Mouse (Mus musculus) megakaryocyte, embryonic 14.5 days (primary cell): ENCODE measurements around the gene Zbtb39. TPM values are rescaled to one million over a fixed set of nuclear protein-coding genes. Genes with fewer than 3 reads are reported as not detected.

Experiments
- H3K27me3 ChIP-seq: replicated peaks from 2 replicates; pipeline ENCODE3; 2012; ENCODE audit warnings: inconsistent platforms
- H3K36me3 ChIP-seq: replicated peaks from 2 replicates; pipeline ENCODE3; 2012; ENCODE audit warnings: low read length, inconsistent platforms, mixed read lengths
- H3K4me1 ChIP-seq: 2 replicates; pipeline ENCODE4 v1.6.1; 2012; ENCODE audit warnings: inconsistent platforms
- H3K4me3 ChIP-seq: replicated peaks from 2 replicates; pipeline ENCODE3; 2012; ENCODE audit warnings: moderate library complexity, mild to moderate bottlenecking, inconsistent platforms
- H3K9me3 ChIP-seq: 2 replicates; pipeline ENCODE4 v1.6.1; 2012; ENCODE audit warnings: inconsistent platforms
- FLI1 ChIP-seq: IDR thresholded peaks from 2 replicates; pipeline ENCODE4 v1.6.1; 2012; ENCODE audit warnings: low read length, inconsistent platforms, mixed read lengths
- GATA1 ChIP-seq: IDR thresholded peaks from 3 replicates; pipeline ENCODE4 v1.6.1; 2012; ENCODE audit warnings: mixed read lengths, low read length, inconsistent platforms, borderline replicate concordance
- polyA plus RNA-seq: library from polyadenylated mRNA; stranded (reverse); fragments of >175 nt; gene quantifications from 2 replicates; pipeline ENCODE4 v1.2.3, GENCODE M21; 2012; ENCODE audit warnings: low replicate concordance; ENCODE audit not compliant: insufficient read depth

Zbtb39 gene
- polyA plus RNA-seq, 1 experiment = 0.30 TPM

DNA sequence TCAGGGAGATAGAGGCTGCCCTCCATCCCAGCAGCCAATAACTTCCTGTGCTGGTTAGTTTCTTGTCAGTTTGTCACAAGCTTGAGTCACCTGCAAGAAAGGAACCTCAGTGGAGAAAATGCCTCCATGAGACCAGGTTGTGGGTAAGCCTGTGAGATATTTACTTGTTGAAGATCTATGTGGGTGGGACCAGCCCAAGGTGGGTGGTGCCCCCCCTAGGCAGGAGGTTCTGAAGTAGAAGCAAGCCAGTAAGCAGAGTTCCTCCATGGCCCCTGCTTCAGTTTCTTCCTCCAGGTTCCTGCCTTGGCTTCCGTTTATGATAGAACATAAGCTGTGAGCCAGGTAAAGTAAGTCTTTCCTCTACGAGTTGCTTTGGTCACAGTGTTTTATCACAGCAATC is 3.1 kb upstream of the Zbtb39 start:
- Histone ChIP-seq H3K36me3 (peaks cover 2% of the 10 kb centered on the region), H3K4me1 (peaks cover 63% of the 10 kb centered on the region), H3K9me3 (peaks cover 6% of the 10 kb centered on the region; the same call in 1 of the 2 replicates), H3K27me3 (peaks cover 19% of the 10 kb centered on the region), H3K4me3 (no peak overlapping the region)
- no peak for TF ChIP-seq FLI1
- no peak for TF ChIP-seq GATA1

DNA sequence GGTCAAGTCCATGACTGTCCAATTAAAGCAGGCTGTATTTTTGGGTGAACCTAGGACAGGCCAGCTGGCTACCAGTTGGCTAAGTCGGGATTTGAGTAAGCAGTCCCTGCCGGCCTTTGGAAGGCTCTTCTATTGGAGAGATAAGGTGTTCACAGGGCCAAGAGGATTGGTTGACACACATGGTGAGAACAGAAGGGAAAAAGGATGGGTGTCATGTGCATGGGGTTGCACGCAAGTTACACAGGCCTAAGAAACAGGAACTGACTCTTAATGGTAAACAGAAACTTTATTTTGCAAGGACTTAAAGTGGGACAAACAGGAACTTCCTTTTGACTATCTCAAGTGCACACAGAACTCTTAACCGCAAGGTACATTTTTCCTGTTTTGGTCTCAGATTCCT is 2.4 kb upstream of the Zbtb39 start:
- no peak for TF ChIP-seq FLI1
- no peak for TF ChIP-seq GATA1
- Histone ChIP-seq H3K9me3 (peaks cover 6% of the 10 kb centered on the region; the same call in 1 of the 2 replicates), H3K27me3 (peaks cover 13% of the 10 kb centered on the region), H3K4me3 (no peak overlapping the region), H3K36me3 (peaks cover 8% of the 10 kb centered on the region), H3K4me1 (peaks cover 65% of the 10 kb centered on the region)

DNA sequence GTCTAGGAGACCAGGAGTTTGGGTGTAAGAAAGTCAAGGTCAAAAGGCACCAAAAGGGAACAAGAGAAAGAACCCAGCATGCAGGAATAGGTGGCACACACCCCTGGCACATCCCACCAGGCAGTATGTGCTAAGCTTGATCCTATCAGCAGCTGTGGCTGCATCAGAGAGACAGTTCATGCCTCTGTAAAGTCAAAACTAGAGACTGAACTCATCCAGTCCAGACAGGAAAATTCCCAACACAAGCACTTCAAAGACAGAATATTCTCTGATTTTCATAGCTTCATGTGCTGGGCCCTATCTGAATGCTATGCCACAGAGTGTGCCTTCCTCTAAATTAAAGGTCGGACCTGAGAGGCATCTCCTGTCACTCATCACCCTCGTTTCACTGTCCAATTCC is 1.8 kb upstream of the Zbtb39 start:
- Histone ChIP-seq H3K4me1 (peaks cover 65% of the 10 kb centered on the region), H3K36me3 (peaks cover 15% of the 10 kb centered on the region), H3K9me3 (peaks cover 8% of the 10 kb centered on the region; the same call in 1 of the 2 replicates), H3K27me3 (peaks cover 9% of the 10 kb centered on the region), H3K4me3 (peak overlapping the region; percentile 43)
- TF ChIP-seq GATA1 (no peak), FLI1 (no peak)

DNA sequence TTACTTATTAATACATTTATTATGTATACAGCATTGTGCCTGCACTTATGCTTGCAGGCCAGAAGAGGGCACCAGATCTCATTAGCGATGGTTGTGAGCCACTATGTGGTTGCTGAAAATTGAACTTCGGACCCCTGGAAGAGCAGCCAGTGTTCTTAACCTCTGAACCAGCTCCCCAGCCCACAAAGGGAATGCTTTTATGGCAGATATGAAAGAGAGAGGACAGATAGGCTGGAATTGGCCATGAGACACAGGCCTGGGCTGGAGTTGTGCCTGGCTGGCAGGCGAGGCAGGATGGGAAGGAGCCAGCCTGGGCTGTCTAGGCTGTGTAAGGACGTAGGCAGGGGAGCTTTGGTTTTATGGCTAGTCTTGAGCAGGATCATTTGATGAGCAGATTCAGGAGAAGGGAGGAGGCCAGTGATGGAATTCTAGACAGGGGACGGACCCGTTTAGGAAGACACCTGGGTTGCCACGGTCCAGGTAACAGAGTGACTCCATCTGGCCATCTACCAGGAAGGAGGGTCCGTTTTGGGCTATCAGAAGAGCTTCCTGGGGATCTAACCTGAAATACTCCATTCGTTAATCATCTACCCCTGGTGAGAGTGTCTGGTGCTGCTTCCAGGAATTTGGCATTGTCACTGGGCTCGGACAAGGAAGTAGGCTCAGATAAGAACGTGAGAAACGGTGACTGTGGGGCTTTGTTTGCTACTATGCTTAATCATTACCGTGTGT is 1.0 kb upstream of the Zbtb39 start:
- H3K4me1 ChIP-seq = peaks cover 65% of the 10 kb centered on the region
- H3K9me3 ChIP-seq = peaks cover 16% of the 10 kb centered on the region
- H3K4me3 ChIP-seq = peak overlapping the region; percentile 96
- peaks cover 7% of the 10 kb centered on the region for H3K27me3 ChIP-seq
- TF ChIP-seq GATA1 = no peak
- no peak for TF ChIP-seq FLI1
- H3K36me3 ChIP-seq = peaks cover 22% of the 10 kb centered on the region

DNA sequence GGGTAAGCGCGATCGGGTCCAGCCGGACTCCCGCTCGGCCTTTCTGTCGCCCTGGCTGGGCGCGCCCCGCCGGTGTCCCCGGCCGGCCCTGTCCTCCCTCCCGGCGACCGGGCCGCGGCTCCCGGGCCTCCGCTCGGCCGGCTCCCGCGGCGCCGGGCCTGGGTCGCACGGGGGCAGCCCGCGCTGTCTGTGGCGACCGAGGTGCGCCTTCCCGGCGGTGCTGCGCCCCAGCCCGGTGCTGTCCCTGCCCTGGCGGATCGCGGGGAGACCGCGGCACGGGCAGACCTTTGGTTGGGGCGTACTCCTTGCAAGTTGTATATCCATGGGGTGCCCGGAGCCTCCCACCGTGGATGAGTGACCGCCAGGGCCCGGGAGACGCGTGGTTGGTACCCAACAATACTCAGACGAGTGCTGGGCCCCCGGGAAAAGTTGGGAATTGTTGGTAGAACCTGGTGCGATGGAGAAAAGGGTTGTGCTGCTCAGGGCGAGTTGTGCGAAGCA is 373 bp downstream of the Zbtb39 start:
- Histone ChIP-seq H3K27me3 (peaks cover 3% of the 10 kb centered on the region), H3K4me1 (peaks cover 55% of the 10 kb centered on the region), H3K9me3 (peaks cover 17% of the 10 kb centered on the region), H3K36me3 (peaks cover 36% of the 10 kb centered on the region), H3K4me3 (peak overlapping the region; percentile 96)
- TF ChIP-seq FLI1 (no peak), GATA1 (no peak)

DNA sequence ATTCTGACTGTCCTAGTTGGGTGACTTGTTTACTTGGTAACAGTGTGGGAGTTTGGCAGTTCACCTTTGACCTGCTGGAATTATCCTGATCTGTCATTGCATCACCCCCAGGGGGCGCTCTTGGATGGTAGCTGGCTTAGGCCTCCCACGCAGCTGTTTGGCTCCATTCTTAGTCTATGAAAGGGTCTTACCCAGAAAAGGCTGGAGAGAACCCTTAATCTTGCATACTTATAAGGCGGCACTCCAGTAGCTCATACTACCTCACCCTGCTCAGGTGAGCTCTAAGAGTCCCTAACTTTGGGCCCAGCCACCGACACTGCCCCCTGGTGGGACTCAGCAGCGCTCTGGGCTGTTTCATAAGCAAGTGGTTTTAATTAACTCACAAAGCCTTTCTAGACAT is 5.3 kb downstream of the Zbtb39 start:
- TF ChIP-seq FLI1 (no peak), GATA1 (no peak)
- Histone ChIP-seq H3K9me3 (peaks cover 10% of the 10 kb centered on the region), H3K36me3 (peaks cover 61% of the 10 kb centered on the region), H3K4me3 (no peak overlapping the region), H3K27me3 (no peaks in the 10 kb centered on the region), H3K4me1 (peaks cover 39% of the 10 kb centered on the region)

DNA sequence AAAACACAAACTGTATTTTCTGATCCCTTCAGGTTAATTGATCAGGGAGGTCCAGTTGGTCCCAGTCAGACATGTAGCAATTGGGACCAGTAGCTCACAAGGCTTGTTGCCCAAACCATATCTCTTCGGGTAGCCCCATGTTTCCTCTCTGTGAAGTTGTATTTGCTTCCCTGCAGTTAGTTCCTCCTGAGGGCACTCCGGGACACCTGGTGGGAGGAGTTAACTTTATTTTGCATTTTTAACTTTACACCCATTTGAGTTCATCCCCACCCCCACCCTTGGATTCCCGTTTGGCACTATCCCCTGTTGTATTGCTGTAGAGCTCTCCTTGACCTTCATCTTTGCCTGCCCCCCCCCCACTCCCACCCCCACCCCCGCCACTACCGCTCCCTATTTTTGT is 6.5 kb downstream of the Zbtb39 start:
- Histone ChIP-seq H3K36me3 (peaks cover 61% of the 10 kb centered on the region), H3K27me3 (peaks cover 10% of the 10 kb centered on the region), H3K4me1 (peaks cover 27% of the 10 kb centered on the region), H3K4me3 (no peak overlapping the region), H3K9me3 (peaks cover 10% of the 10 kb centered on the region)
- TF ChIP-seq FLI1 (no peak), GATA1 (no peak)

DNA sequence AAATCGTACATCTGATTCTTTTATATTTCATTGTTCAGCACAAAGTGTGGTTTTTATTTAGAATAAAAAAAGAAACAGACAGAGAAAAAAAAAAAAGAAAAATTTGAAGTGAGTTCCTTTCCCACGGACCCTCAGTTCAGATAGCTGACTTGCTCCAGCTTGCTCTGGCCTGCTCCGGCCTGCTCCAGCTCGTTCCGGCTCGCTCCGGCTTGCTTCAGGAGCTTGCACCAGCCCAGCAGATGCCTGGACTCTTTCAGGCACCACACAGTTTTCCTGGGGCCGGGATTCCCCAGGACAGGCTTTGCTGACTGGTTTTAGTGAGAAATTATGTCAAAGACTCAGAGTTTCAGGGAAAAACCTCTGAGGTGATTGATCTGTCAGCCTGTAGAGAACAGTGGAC is 7.9 kb downstream of the Zbtb39 start:
- Histone ChIP-seq H3K4me1 (peaks cover 27% of the 10 kb centered on the region), H3K27me3 (peaks cover 10% of the 10 kb centered on the region), H3K36me3 (peaks cover 50% of the 10 kb centered on the region), H3K9me3 (peaks cover 10% of the 10 kb centered on the region), H3K4me3 (no peak overlapping the region)
- no peak for TF ChIP-seq GATA1
- no peak for TF ChIP-seq FLI1

DNA sequence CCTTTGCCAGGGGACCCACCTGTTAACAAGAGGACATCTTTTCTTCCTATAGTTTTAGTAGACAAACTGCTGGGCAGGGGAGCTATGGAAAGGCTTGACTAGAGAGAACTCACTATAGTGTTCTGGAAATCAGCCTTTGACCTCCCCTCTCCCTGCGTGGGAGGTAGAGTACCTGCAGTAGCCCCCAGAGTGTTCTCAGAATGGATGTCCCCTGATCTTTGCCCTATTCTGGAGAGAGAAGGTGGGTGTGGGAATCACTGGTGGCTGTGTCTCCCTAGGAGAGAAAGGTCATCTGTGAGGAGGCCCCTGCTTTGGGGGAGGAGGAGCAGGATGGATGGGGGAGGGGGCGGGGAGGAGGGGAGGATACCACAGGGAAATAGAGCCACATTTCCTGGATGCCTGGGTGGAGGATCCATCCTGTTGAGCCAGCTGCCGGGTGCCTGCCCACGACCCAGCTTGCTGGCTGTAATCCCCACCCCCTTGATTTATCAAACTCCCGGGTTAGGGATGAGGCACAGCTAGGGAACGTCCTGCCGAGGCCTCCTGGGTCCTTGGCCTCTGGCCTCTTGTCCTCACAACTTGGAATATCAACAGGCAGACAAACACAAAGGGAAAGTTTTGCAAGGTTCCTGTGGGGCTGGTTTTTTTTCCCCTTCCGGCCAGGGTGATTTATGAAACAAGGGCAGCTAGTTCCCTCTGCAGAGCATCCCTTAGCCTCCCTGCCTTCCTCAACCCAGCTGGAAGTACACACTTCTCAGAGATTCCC is 9.7 kb downstream of the Zbtb39 start:
- H3K27me3 ChIP-seq = peaks cover 10% of the 10 kb centered on the region
- no peak overlapping the region for H3K4me3 ChIP-seq
- H3K36me3 ChIP-seq = peaks cover 32% of the 10 kb centered on the region
- no peaks in the 10 kb centered on the region for H3K9me3 ChIP-seq
- peaks cover 41% of the 10 kb centered on the region for H3K4me1 ChIP-seq
- no peak for TF ChIP-seq FLI1
- no peak for TF ChIP-seq GATA1
